Mouse (Mus musculus) lung, embryonic 15.5 days (tissue): ENCODE data around the gene Wdr11. TPM values are rescaled to one million over a fixed set of nuclear protein-coding genes. Genes with fewer than 3 reads are reported as not detected.

Source experiments
- ATAC-seq: fragments of 200-750 bp; cut with Nextera tagmentation; 2 replicates; pipeline ENCODE4 v1.8.0; 2017; ENCODE audit warnings: moderate number of reproducible peaks, borderline replicate concordance; ENCODE audit not compliant: low FRiP score, low TSS enrichment; ENCODE audit errors: extremely low read depth
- H3K27ac ChIP-seq: fragments of 300-500 bp; sonication (generic); 2 replicates; pipeline ENCODE4 v1.5.1; 2015; ENCODE audit warnings: moderate library complexity, mild to moderate bottlenecking, inconsistent platforms
- H3K27me3 ChIP-seq: fragments of 300-500 bp; sonication (generic); 2 replicates; pipeline ENCODE4 v1.6.1; 2015; ENCODE audit warnings: inconsistent platforms
- H3K36me3 ChIP-seq: fragments of 300-500 bp; sonication (generic); 2 replicates; pipeline ENCODE4 v1.6.1; 2015; ENCODE audit warnings: inconsistent platforms
- H3K4me1 ChIP-seq: fragments of 300-500 bp; sonication (generic); 2 replicates; pipeline ENCODE4 v1.6.1; 2015; ENCODE audit warnings: inconsistent platforms
- H3K4me2 ChIP-seq: fragments of 300-500 bp; sonication (generic); 2 replicates; pipeline ENCODE4 v1.6.1; 2015; ENCODE audit warnings: inconsistent platforms, mild to moderate bottlenecking, moderate library complexity
- H3K4me3 ChIP-seq: fragments of 300-500 bp; sonication (generic); 2 replicates; pipeline ENCODE4 v1.5.1; 2015; ENCODE audit warnings: mild to moderate bottlenecking, inconsistent platforms
- H3K9ac ChIP-seq: fragments of 300-500 bp; sonication (generic); 2 replicates; pipeline ENCODE4 v1.6.1; 2015; ENCODE audit warnings: inconsistent platforms
- H3K9me3 ChIP-seq: fragments of 300-500 bp; sonication (generic); 2 replicates; pipeline ENCODE4 v1.6.1; 2016; ENCODE audit warnings: inconsistent platforms
- WGBS: fragments of 180-500 bp; shearing (Covaris S2); methylation state at CpG from one replicate; pipeline ENCODE4 v1.1.7; 2015; 5-methylcytosine and 5-hydroxymethylcytosine counted together
- polyA plus RNA-seq: library from polyadenylated mRNA; unstranded; fragments of >200 nt; fragmentation: Nextera tagmentation; extraction: Ambion mirVana; gene quantifications from 2 replicates; pipeline ENCODE4 v1.2.1, GENCODE M21; 2015

The Wdr11 gene
- polyA plus RNA-seq, 1 experiment from 2014 or later, result 38.8 TPM

DNA sequence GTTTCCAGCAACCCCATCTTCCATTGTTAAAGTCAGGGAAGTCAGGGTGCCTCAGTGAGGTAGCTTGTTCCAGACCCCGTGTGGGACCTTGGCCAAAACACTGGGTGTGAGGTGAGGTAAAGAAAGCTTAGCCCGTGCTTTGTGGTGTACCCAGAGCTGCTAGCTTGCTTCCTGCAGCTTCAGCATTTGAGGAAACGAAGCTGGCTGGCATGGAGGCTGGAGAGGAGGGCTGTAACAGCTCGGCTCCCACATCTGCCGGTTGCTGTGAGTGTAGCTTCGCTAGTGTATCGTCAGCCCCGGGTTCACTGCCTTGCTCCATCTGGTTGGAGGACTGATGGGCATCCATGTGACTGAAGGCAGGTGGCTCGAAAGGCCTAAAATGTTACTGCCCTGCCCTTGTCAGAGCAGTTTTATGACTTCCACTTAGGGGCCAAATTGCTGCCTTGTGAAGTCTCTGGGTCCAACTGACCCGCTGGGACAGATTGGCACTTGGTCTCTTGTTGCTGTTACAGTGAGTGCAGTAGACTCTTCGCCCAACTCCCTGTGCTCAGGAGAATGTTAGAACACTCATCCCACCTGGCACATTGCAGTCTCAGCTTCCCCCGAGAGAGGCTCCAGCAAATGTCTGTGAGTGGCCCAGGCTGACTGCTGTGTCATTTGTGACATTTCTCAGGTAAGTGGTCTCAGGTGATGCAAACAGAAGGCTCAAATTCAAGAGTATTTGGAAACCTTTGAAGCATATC is 44.4 kb downstream of the Wdr11 start:
- Histone ChIP-seq H3K27ac (no peak overlapping the region), H3K9me3 (no peaks in the 10 kb centered on the region), H3K4me2 (no peak overlapping the region), H3K27me3 (no peaks in the 10 kb centered on the region), H3K4me1 (no peaks in the 10 kb centered on the region), H3K4me3 (no peak overlapping the region), H3K9ac (no peak overlapping the region), H3K36me3 (peaks cover 50% of the 10 kb centered on the region)
- WGBS, result 64% methylated on average over 12 of the region's 12 CpGs
- ATAC-seq, result no peak

DNA sequence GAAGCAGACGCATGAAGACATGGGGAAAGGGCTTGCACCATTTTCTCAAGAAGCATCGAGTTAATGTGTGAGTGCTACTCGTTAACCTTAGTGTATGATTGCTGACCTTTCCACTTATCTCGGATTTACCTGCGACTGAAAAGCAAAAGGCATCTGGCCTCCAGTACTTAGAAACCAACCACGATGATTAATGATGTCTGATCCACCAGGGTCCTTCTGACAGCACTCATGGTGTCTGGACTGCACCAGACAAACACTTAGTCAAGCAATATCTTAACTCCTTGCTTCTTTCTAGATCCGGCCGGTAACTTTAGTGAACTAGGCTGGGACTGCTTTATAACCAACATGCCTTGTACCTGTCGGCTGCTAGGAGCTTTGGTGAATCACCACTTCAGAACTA is 45.3 kb downstream of the Wdr11 start:
- 61% methylated on average over 9 of the region's 9 CpGs for WGBS
- Histone ChIP-seq H3K36me3 (peaks cover 41% of the 10 kb centered on the region), H3K9me3 (no peaks in the 10 kb centered on the region), H3K9ac (no peak overlapping the region), H3K27ac (no peak overlapping the region), H3K4me2 (no peak overlapping the region), H3K4me1 (no peaks in the 10 kb centered on the region), H3K4me3 (no peak overlapping the region), H3K27me3 (no peaks in the 10 kb centered on the region)
- no peak for ATAC-seq

DNA sequence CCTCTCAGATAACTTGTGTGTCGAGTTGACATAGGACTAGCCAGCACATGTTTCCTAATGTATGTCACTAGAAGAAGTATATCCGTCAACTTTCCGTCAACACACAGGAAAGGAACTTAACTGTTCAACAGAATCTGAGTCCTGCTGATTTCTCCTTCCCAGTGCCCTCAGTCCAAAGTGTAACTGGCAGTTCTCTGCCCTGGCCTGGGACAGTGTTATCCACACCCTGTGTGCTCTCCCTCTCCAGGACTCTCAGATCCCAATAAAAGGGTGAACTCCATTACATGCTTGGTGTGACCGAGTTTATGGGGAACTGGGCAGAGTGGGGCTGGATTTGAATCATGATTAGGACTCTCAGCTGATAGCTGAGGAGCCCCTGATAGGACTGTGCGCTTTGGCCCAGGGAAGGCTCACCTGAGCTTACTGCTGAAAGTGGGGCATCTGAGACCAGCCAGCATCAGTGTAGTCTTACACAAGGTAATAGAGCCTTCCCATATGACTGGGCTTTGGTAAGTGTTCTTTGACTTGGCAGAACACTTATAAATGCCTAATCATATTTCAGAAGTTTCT is 46.3 kb downstream of the Wdr11 start:
- Histone ChIP-seq H3K4me2 (no peak overlapping the region), H3K4me1 (no peaks in the 10 kb centered on the region), H3K36me3 (peaks cover 31% of the 10 kb centered on the region), H3K9ac (no peak overlapping the region), H3K4me3 (no peak overlapping the region), H3K27ac (no peak overlapping the region), H3K27me3 (no peaks in the 10 kb centered on the region), H3K9me3 (no peaks in the 10 kb centered on the region)
- WGBS, result 74% methylated on average over 5 of the region's 5 CpGs
- no peak for ATAC-seq

DNA sequence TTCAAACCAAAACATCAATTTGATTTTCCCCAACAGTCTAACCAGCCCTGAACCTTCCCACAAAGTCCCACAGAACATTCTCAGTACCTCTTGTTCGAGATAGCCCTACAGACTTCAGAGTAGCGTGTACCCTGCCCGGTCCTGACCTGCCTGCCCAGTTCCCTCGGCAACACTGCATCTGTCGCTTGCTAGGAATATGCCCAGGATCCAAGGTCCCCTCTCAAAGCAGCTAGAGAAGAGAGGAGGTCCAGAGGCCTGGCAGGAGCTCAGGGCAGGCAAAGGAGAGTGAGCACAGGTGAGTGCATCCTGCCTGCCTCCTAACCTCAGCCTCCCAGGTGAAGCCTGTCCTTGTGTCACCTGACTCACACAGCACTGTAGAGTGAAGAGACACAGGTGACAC is 47.3 kb downstream of the Wdr11 start:
- H3K4me3 ChIP-seq, result no peak overlapping the region
- WGBS, result 90% methylated on average over 5 of the region's 5 CpGs
- H3K4me2 ChIP-seq, result no peak overlapping the region
- no peaks in the 10 kb centered on the region for H3K4me1 ChIP-seq
- H3K27ac ChIP-seq, result no peak overlapping the region
- H3K36me3 ChIP-seq, result peaks cover 23% of the 10 kb centered on the region
- no peaks in the 10 kb centered on the region for H3K27me3 ChIP-seq
- ATAC-seq, result no peak
- no peak overlapping the region for H3K9ac ChIP-seq
- no peaks in the 10 kb centered on the region for H3K9me3 ChIP-seq

GRCm38 (mm10) chr7:129639833-129640232 is 48.2 kb downstream of the Wdr11 start:
- 82% methylated on average over 6 of the region's 6 CpGs for WGBS
- Histone ChIP-seq H3K27ac (no peak overlapping the region), H3K36me3 (peaks cover 14% of the 10 kb centered on the region)

DNA sequence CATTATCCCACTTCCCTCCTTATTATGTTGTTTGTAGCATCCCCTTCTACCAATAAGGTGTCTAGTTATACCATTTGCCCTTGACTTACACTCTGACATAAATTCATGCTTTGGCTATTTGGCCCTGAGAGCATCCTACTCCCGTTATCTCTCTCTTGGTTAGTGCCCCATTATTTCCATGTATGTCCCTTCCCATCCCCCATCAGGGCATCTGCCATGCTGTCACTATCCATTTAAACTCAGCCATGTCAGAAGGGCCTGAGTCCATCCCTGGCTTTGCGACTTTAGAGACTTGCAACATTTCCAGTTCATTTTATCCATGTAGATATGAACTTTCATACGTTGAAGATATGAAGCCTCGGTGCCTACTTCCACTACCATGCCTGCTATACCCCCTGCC is 51.6 kb downstream of the Wdr11 start:
- no peaks in the 10 kb centered on the region for H3K4me1 ChIP-seq
- WGBS, result 93% methylated on average over 4 of the region's 4 CpGs
- no peak overlapping the region for H3K4me2 ChIP-seq
- H3K27ac ChIP-seq, result no peak overlapping the region
- H3K36me3 ChIP-seq, result no peaks in the 10 kb centered on the region
- no peak for ATAC-seq
- H3K9me3 ChIP-seq, result no peaks in the 10 kb centered on the region
- no peak overlapping the region for H3K9ac ChIP-seq
- H3K4me3 ChIP-seq, result no peak overlapping the region
- H3K27me3 ChIP-seq, result no peaks in the 10 kb centered on the region

More at GRCm38 (mm10) chr7:129639833-129640232, 48.2 kb downstream of the Wdr11 start:
- no peak overlapping the region for H3K4me2 ChIP-seq
- no peak overlapping the region for H3K4me3 ChIP-seq
- no peaks in the 10 kb centered on the region for H3K27me3 ChIP-seq
- H3K4me1 ChIP-seq, result no peaks in the 10 kb centered on the region
- no peaks in the 10 kb centered on the region for H3K9me3 ChIP-seq
- no peak overlapping the region for H3K9ac ChIP-seq
- ATAC-seq, result no peak

GRCm38 (mm10) chr7:129647798-129648197 is 56.1 kb downstream of the Wdr11 start:
- WGBS, result 72% methylated on average over 7 of the region's 7 CpGs
- H3K4me1 ChIP-seq, result peaks cover 21% of the 10 kb centered on the region
- H3K4me2 ChIP-seq, result no peak overlapping the region
- H3K4me3 ChIP-seq, result no peak overlapping the region
- H3K9ac ChIP-seq, result no peak overlapping the region
- no peaks in the 10 kb centered on the region for H3K9me3 ChIP-seq
- no peaks in the 10 kb centered on the region for H3K27me3 ChIP-seq
- no peak for ATAC-seq
- H3K27ac ChIP-seq, result no peak overlapping the region
- H3K36me3 ChIP-seq, result no peaks in the 10 kb centered on the region

- WGBS, result 5% methylated on average over 6 of the region's 6 CpGs
- H3K4me3 ChIP-seq, result no peak overlapping the region
- no peaks in the 10 kb centered on the region for H3K36me3 ChIP-seq
- peak; percentile 23; the same call in 1 of the 2 replicates for ATAC-seq
- H3K9ac ChIP-seq, result no peak overlapping the region
- no peaks in the 10 kb centered on the region for H3K9me3 ChIP-seq
- peaks cover 23% of the 10 kb centered on the region for H3K4me1 ChIP-seq
- H3K27me3 ChIP-seq, result no peaks in the 10 kb centered on the region
- H3K4me2 ChIP-seq, result no peak overlapping the region
- H3K27ac ChIP-seq, result no peak overlapping the region
These were observed 57.3 kb downstream of the Wdr11 start for GRCm38 (mm10) chr7:129648938-129649337.

DNA sequence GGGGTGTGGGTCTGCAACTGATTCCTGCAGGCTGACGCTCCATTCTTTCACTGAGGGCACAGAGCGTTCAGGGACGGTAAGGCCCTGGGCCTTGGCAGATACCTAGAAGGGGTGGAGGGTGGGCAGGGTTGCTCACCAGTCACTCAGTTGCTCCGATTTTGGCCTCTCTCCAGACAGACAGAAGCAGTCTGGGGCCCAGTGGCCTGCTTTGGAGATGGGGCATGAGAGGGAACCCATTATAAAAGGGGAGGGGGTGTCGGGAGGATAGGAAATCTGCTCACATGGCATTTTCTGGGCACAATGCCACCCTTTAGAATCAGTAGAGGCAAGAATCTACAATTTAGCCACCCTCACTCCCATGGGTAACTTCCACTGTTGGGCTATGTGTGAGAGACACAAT is 59.1 kb downstream of the Wdr11 start:
- H3K4me1 ChIP-seq, result peaks cover 39% of the 10 kb centered on the region
- H3K36me3 ChIP-seq, result no peaks in the 10 kb centered on the region
- no peaks in the 10 kb centered on the region for H3K9me3 ChIP-seq
- no peak overlapping the region for H3K9ac ChIP-seq
- 39% methylated on average over 5 of the region's 5 CpGs for WGBS
- H3K27ac ChIP-seq, result peak overlapping the region; percentile 21; the same call in 1 of the 2 replicates
- H3K27me3 ChIP-seq, result no peaks in the 10 kb centered on the region
- no peak overlapping the region for H3K4me3 ChIP-seq
- H3K4me2 ChIP-seq, result no peak overlapping the region
- peak; percentile 51; the same call in 1 of the 2 replicates for ATAC-seq

DNA sequence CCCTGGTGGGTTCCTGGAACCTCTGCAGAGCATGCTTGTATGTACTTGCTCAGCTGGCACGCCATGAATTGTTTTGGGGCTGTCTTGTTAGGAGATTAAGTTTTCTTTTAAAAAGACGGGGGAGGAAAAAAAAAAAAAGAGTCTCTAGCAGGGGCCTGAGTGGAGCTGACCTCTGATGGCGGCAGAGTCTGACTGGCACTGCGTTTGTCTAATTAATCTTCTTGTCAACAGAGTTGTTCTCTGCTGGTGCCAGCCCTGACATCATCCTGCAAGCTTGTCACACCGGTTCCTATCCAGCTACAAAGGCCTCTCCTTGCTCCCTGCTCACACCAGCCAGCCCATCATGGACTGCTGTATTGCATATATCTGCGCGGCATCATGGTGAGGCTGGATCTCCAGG is 60.1 kb downstream of the Wdr11 start:
- Histone ChIP-seq H3K9ac (no peak overlapping the region), H3K9me3 (no peaks in the 10 kb centered on the region), H3K27ac (peak overlapping the region; percentile 21), H3K4me1 (peaks cover 41% of the 10 kb centered on the region), H3K4me2 (no peak overlapping the region), H3K27me3 (no peaks in the 10 kb centered on the region), H3K4me3 (no peak overlapping the region), H3K36me3 (no peaks in the 10 kb centered on the region)
- no peak for ATAC-seq
- WGBS, result 27% methylated on average over 7 of the region's 7 CpGs

GRCm38 (mm10) chr7:129652901-129653460 is 61.3 kb downstream of the Wdr11 start:
- H3K27ac ChIP-seq, result no peak overlapping the region
- ATAC-seq, result no peak
- no peak overlapping the region for H3K4me2 ChIP-seq

GRCm38 (mm10) chr7:129653791-129654271 is 62.2 kb downstream of the Wdr11 start:
- Histone ChIP-seq H3K27ac (no peak overlapping the region), H3K4me2 (no peak overlapping the region), H3K27me3 (no peaks in the 10 kb centered on the region), H3K4me1 (peaks cover 46% of the 10 kb centered on the region), H3K9me3 (no peaks in the 10 kb centered on the region), H3K36me3 (no peaks in the 10 kb centered on the region), H3K9ac (no peak overlapping the region), H3K4me3 (no peak overlapping the region)
- ATAC-seq, result peak; percentile 24; the same call in 1 of the 2 replicates
- 8% methylated on average over 11 of the region's 11 CpGs for WGBS

More at GRCm38 (mm10) chr7:129652901-129653460, 61.3 kb downstream of the Wdr11 start:
- H3K9ac ChIP-seq, result no peak overlapping the region
- no peak overlapping the region for H3K4me3 ChIP-seq
- H3K9me3 ChIP-seq, result no peaks in the 10 kb centered on the region
- no peaks in the 10 kb centered on the region for H3K27me3 ChIP-seq
- no peaks in the 10 kb centered on the region for H3K36me3 ChIP-seq
- H3K4me1 ChIP-seq, result peaks cover 41% of the 10 kb centered on the region
- 50% methylated on average over 7 of the region's 9 CpGs for WGBS
